Mouse (Mus musculus) ES-E14 (cell line): ENCODE measurements at regions not wholly inside any gene's neighbourhood (a gene's known extent, or its start where the extent isn't known, plus 50 kb on each side); places are given as distances from the start of the nearest gene placed in this dataset.

Source experiments
- DNase-seq: peaks from one replicate; pipeline ENCODE4 v3.0.0-alpha.2; 2013; ENCODE audit warnings: low read depth, low spot score
- H3K27ac ChIP-seq: 2 replicates; pipeline ENCODE4 v1.5.1; 2012; ENCODE audit warnings: low read depth, mild to moderate bottlenecking, low read length, moderate library complexity, mixed read lengths; ENCODE audit not compliant: poor library complexity, insufficient read depth, severe bottlenecking
- H3K36me3 ChIP-seq: 2 replicates; pipeline ENCODE4 v1.6.1; 2012; ENCODE audit warnings: mild to moderate bottlenecking, low read length, moderate library complexity, mixed read lengths; ENCODE audit not compliant: control insufficient read depth, poor library complexity, insufficient read depth, severe bottlenecking
- H3K4me1 ChIP-seq, 2 experiments: fragments of 150-350 bp in 1 of 2; sonication (generic) in 1 of 2; 2 replicates each; pipeline ENCODE4 v1.6.1; 2012; ENCODE audit warnings: low read length in 2 of 2, mild to moderate bottlenecking in 1 of 2, mixed read lengths in 1 of 2; ENCODE audit not compliant: control insufficient read depth in 2 of 2, insufficient read depth in 2 of 2, poor library complexity in 1 of 2
- H3K4me3 ChIP-seq, 2 experiments: fragments of 150-350 bp in 1 of 2; sonication (generic) in 1 of 2; 2 replicates each; pipeline ENCODE4 v1.5.1; 2012; ENCODE audit warnings: low read length in 2 of 2, low read depth in 1 of 2, mild to moderate bottlenecking in 1 of 2, mixed read lengths in 1 of 2; ENCODE audit not compliant: insufficient read depth in 1 of 2, poor library complexity in 1 of 2, severe bottlenecking in 1 of 2
- H3K9ac ChIP-seq: 2 replicates; pipeline ENCODE4 v1.6.1; 2012; ENCODE audit warnings: low read depth, mild to moderate bottlenecking, low read length, mixed read lengths; ENCODE audit not compliant: poor library complexity, insufficient read depth, severe bottlenecking
- H3K9me3 ChIP-seq: fragments of 150-350 bp; sonication (generic); 2 replicates; pipeline ENCODE4 v1.6.1; 2012; ENCODE audit warnings: low read depth, mild to moderate bottlenecking, low read length; ENCODE audit not compliant: control insufficient read depth, insufficient read depth
- CHD2 ChIP-seq: IDR thresholded peaks from 2 replicates; pipeline ENCODE4 v1.6.1; 2014; ENCODE audit warnings: mild to moderate bottlenecking, low read depth, low read length, inconsistent platforms
- HCFC1 ChIP-seq: IDR thresholded peaks from 2 replicates; pipeline ENCODE4 v1.6.1; 2012; ENCODE audit warnings: low read length, inconsistent platforms, borderline replicate concordance; ENCODE audit not compliant: insufficient read depth
- MAFK ChIP-seq: IDR thresholded peaks from 2 replicates; pipeline ENCODE4 v1.6.1; 2014; ENCODE audit warnings: mild to moderate bottlenecking, low read depth, low read length, inconsistent platforms; ENCODE audit not compliant: insufficient read depth
- ZC3H11A ChIP-seq: IDR thresholded peaks from 2 replicates; pipeline ENCODE4 v1.6.1; 2012; ENCODE audit warnings: low read depth, mild to moderate bottlenecking, inconsistent platforms, low read length, borderline replicate concordance
- ZNF384 ChIP-seq: IDR thresholded peaks from 2 replicates; pipeline ENCODE4 v1.6.1; 2012; ENCODE audit warnings: low read depth, low read length, inconsistent platforms
- in situ Hi-C, 2 experiments: fragments of 600-800 bp; cut with MboI; formaldehyde crosslinking; loops; one replicate each; pipeline ENCODE4 v1.15.1; 2025; ENCODE audit warnings: low sequenced_read_pairs in 2 of 2, inconsistent platforms in 1 of 2; ENCODE audit not compliant: unreplicated experiment in 2 of 2

GRCm38 (mm10) chr3:52406778-52407318 lies 138.7 kb downstream of the Foxo1 start:
- Histone ChIP-seq H3K4me1 (peaks cover 0 to 12% of the 10 kb centered on the region in 2 experiments; a peak in 2 of 4 replicates), H3K36me3 (no peaks in the 10 kb centered on the region), H3K9me3 (no peaks in the 10 kb centered on the region), H3K9ac (no peak overlapping the region), H3K27ac (no peak overlapping the region), H3K4me3 (no peak overlapping the region)
- in situ Hi-C loops: no loop called here
- TF ChIP-seq ZNF384: no peak
- TF ChIP-seq MAFK: no peak
- no peak for TF ChIP-seq ZC3H11A
- TF ChIP-seq HCFC1: no peak
- no peak for TF ChIP-seq CHD2
- DNase-seq: no peak

- Histone ChIP-seq H3K4me3 (no peak overlapping the region), H3K27ac (no peak overlapping the region; the same call in 1 of the 2 replicates), H3K9me3 (no peaks in the 10 kb centered on the region), H3K4me1 (peaks cover 3 to 20% of the 10 kb centered on the region in 2 experiments; a peak in 2 of 4 replicates), H3K9ac (no peak overlapping the region), H3K36me3 (no peaks in the 10 kb centered on the region)
- in situ Hi-C loops: no loop called here
- TF ChIP-seq ZC3H11A: no peak
- no peak for TF ChIP-seq HCFC1
- TF ChIP-seq CHD2: no peak
- DNase-seq: no peak
Measured at GRCm38 (mm10) chr3:52404636-52405035, 136.5 kb downstream of the Foxo1 start.

- peaks cover 3 to 30% of the 10 kb centered on the region in 2 experiments; a peak in 2 of 4 replicates for H3K4me1 ChIP-seq
- H3K36me3 ChIP-seq: no peaks in the 10 kb centered on the region
- no peak overlapping the region for H3K4me3 ChIP-seq
- H3K9me3 ChIP-seq: no peaks in the 10 kb centered on the region
- no peak overlapping the region for H3K9ac ChIP-seq
- H3K27ac ChIP-seq: no peak overlapping the region
- in situ Hi-C loops: no loop called here
- TF ChIP-seq HCFC1: no peak
- no peak for TF ChIP-seq ZC3H11A
- no peak for TF ChIP-seq ZNF384
- no peak for TF ChIP-seq CHD2
- no peak for TF ChIP-seq MAFK
- no peak for DNase-seq
Measured at GRCm38 (mm10) chr3:52403032-52403431, 134.9 kb downstream of the Foxo1 start.
